Comparison of ENCODE assay signal across 8 mouse cellular contexts in genomic region chr5:71701273-71701614, GRCm38 (mm10). TPM values are rescaled to one million over a fixed set of nuclear protein-coding genes. Genes with fewer than 3 reads are reported as not detected.
DNase-seq lines count a peak whose midpoint lies in the region; ATAC-seq and TF ChIP-seq lines count a peak whose summit lies in the region.
"Had no signal": no experiment of that assay in that cellular context is flagged by ENCODE, and none has a peak within 500 bp of the region (broad histone marks: within the 10 kb centered on the region; RNA-seq: fewer than 3 reads in every experiment).

No protein-coding gene starts in this region.

- H3K4me3 ChIP-seq in lung, postnatal 0 days (ENCODE audit: low read depth, low read length), result peak overlapping the region; percentile 33
- H3K4me3 ChIP-seq in forebrain, embryonic 14.5 days (ENCODE audit: low read depth, low read length), result peak overlapping the region; percentile 46
- peak overlapping the region; percentile 45 for H3K4me3 ChIP-seq in limb, embryonic 14.5 days (replicated peaks; ENCODE audit: low read length)
- peak overlapping the region; percentile 54 for H3K4me3 ChIP-seq in stomach, embryonic 16.5 days (replicated peaks; ENCODE audit: low read length)

- TF ChIP-seq CTCF in lung, postnatal 0 days (IDR thresholded peaks at IDR 0.05), result no peak

- no peak overlapping the region for H3K9ac ChIP-seq in lung, postnatal 0 days (replicated peaks; ENCODE audit: low read depth)
- H3K9ac ChIP-seq in forebrain, embryonic 14.5 days (ENCODE audit: low read length), result peak overlapping the region; percentile 61; the same call in 1 of the 2 replicates
- peak overlapping the region; percentile 44 for H3K9ac ChIP-seq in limb, embryonic 14.5 days (ENCODE audit: low read depth, low read length, severe bottlenecking)
- peak overlapping the region; percentile 70 for H3K9ac ChIP-seq in stomach, embryonic 16.5 days (ENCODE audit: low read length)

- TF ChIP-seq POLR2A in limb, embryonic 14.5 days (IDR thresholded peaks at IDR 0.05; ENCODE audit: borderline replicate concordance, extremely low read depth, insufficient read depth, insufficient read length), result no peak

- no peak overlapping the region for H3K27ac ChIP-seq in lung, postnatal 0 days (ENCODE audit: low read length)
- H3K27ac ChIP-seq in forebrain, embryonic 14.5 days (ENCODE audit: low read depth, low read length), result no peak overlapping the region
- no peak overlapping the region for H3K27ac ChIP-seq in limb, embryonic 14.5 days (replicated peaks; ENCODE audit: low read depth, low read length)
- H3K27ac ChIP-seq in stomach, embryonic 16.5 days (ENCODE audit: low read length), result no peak overlapping the region

- no peak for TF ChIP-seq EP300 in lung, postnatal 0 days (IDR thresholded peaks at IDR 0.05)

- H3K36me3 ChIP-seq in lung, postnatal 0 days (ENCODE audit: insufficient read depth, low read length), result no peaks in the 10 kb centered on the region
- no peaks in the 10 kb centered on the region for H3K36me3 ChIP-seq in forebrain, embryonic 14.5 days (ENCODE audit: control insufficient read depth, insufficient read depth, low read length)
- H3K36me3 ChIP-seq in limb, embryonic 14.5 days (ENCODE audit: control insufficient read depth, insufficient read depth, low read length), result no peaks in the 10 kb centered on the region
- no peaks in the 10 kb centered on the region for H3K36me3 ChIP-seq in stomach, embryonic 16.5 days (ENCODE audit: control insufficient read depth, insufficient read depth, low read length)

- no peaks in the 10 kb centered on the region for H3K4me1 ChIP-seq in lung, postnatal 0 days (ENCODE audit: insufficient read depth, low read depth, low read length)
- H3K4me1 ChIP-seq in forebrain, embryonic 14.5 days (ENCODE audit: control insufficient read depth, insufficient read depth, low read length), result peaks cover 3% of the 10 kb centered on the region; the same call in 1 of the 2 replicates
- peaks cover 9% of the 10 kb centered on the region; the same call in 1 of the 2 replicates for H3K4me1 ChIP-seq in limb, embryonic 14.5 days (ENCODE audit: control insufficient read depth, insufficient read depth, low read length)
- H3K4me1 ChIP-seq in stomach, embryonic 16.5 days (ENCODE audit: control insufficient read depth, insufficient read depth, low read length), result no peaks in the 10 kb centered on the region

- peak; percentile 47 for ATAC-seq in lung, postnatal 0 days
- no peak; the same call in 1 of the 2 replicates for ATAC-seq in forebrain, embryonic 14.5 days
- peak; percentile 36 for ATAC-seq in limb, embryonic 14.5 days (ENCODE audit: low FRiP score, low read depth)
- peak; percentile 65; the same call in 1 of the 2 replicates for ATAC-seq in stomach, embryonic 16.5 days (ENCODE audit: insufficient read depth, low FRiP score)
- ATAC-seq in monocyte, adult 5-6 weeks (replicated peaks; ENCODE audit: insufficient number of reproducible peaks, low FRiP score, low TSS enrichment, poor library complexity, severe bottlenecking), result no peak

- WGBS in lung, postnatal 0 days, result 0% methylated on average over 6 of the region's 6 CpGs
- 2% methylated on average over 6 of the region's 6 CpGs for WGBS in forebrain, embryonic 14.5 days
- WGBS in limb, embryonic 14.5 days, result 3% methylated on average over 6 of the region's 6 CpGs
- 2% methylated on average over 6 of the region's 6 CpGs for WGBS in stomach, embryonic 16.5 days

- H3K9me3 ChIP-seq in lung, postnatal 0 days (ENCODE audit: low read length), result no peaks in the 10 kb centered on the region
- H3K9me3 ChIP-seq in forebrain, embryonic 14.5 days (replicated peaks; ENCODE audit: control insufficient read depth, low read length), result no peaks in the 10 kb centered on the region
- H3K9me3 ChIP-seq in limb, embryonic 14.5 days (ENCODE audit: control insufficient read depth, low read length), result no peaks in the 10 kb centered on the region
- no peaks in the 10 kb centered on the region for H3K9me3 ChIP-seq in stomach, embryonic 16.5 days (replicated peaks; ENCODE audit: control insufficient read depth, low read length)

- peak; percentile 7 for DNase-seq in lung, postnatal 0 days (ENCODE audit: low spot score)
- DNase-seq in lung, postnatal 10 days, result no peak
- no peak for DNase-seq in forebrain, embryonic 14.5 days (ENCODE audit: low spot score)
- DNase-seq in limb, embryonic 14.5 days (ENCODE audit: low spot score), result peak; percentile 4
- no peak for DNase-seq in adrenal gland, postnatal 36 days

- peak overlapping the region; percentile 64 for H3K4me2 ChIP-seq in lung, postnatal 0 days (replicated peaks; ENCODE audit: low read depth, low read length)
- peak overlapping the region; percentile 94 for H3K4me2 ChIP-seq in forebrain, embryonic 14.5 days (ENCODE audit: low read length)
- H3K4me2 ChIP-seq in limb, embryonic 14.5 days (replicated peaks; ENCODE audit: low read depth, low read length, severe bottlenecking), result peak overlapping the region; percentile 79
- H3K4me2 ChIP-seq in stomach, embryonic 16.5 days (ENCODE audit: low read depth, low read length), result peak overlapping the region; percentile 83

- no peaks in the 10 kb centered on the region; the same call in 1 of the 2 replicates for H3K27me3 ChIP-seq in lung, postnatal 0 days (replicated peaks; ENCODE audit: insufficient read depth, low read length)
- H3K27me3 ChIP-seq in forebrain, embryonic 14.5 days (replicated peaks; ENCODE audit: control insufficient read depth, insufficient read depth, low read length), result no peaks in the 10 kb centered on the region
- H3K27me3 ChIP-seq in limb, embryonic 14.5 days (ENCODE audit: control insufficient read depth, insufficient read depth, low read length), result peaks cover 23% of the 10 kb centered on the region
- no peaks in the 10 kb centered on the region; the same call in none of the 2 replicates for H3K27me3 ChIP-seq in stomach, embryonic 16.5 days (ENCODE audit: control insufficient read depth, insufficient read depth, low read length)

RNA-seq across cellular contexts. Expression of gene Gabra4, which starts 43.1 kb away (rescaled TPM):
- 0.90 and 1.2 TPM in 2 replicates for polyA plus RNA-seq in lung, postnatal 0 days (2015; fragmentation: Nextera tagmentation; extraction: Ambion mirVana)
- 13.2 and 17.4 TPM in 2 replicates for polyA plus RNA-seq in forebrain, embryonic 14.5 days (2014; fragmentation: Nextera tagmentation; extraction: Ambion mirVana)
- polyA plus RNA-seq in limb, embryonic 14.5 days (2012; rRNA removed), result 2.2 and 2.4 TPM in 2 replicates
- 6.0 and 9.4 TPM in 2 replicates for polyA plus RNA-seq in limb, embryonic 14.5 days (2014; fragmentation: Nextera tagmentation; extraction: Ambion mirVana)
- polyA plus RNA-seq in stomach, embryonic 16.5 days (2015; fragmentation: Nextera tagmentation; extraction: Ambion mirVana), result 5.7 and 7.3 TPM in 2 replicates
- under 1 TPM; 0.10 to 0.13 TPM for total RNA-seq in adrenal gland, postnatal 36 days (2021)
- total RNA-seq in monocyte, adult 5-6 weeks (2017), result not detected in 3 replicates
- total RNA-seq: gastrocnemius, adult 18-20 months had no signal

RNA-seq across cellular contexts. Expression of gene Gabrb1, which starts 43.3 kb away (rescaled TPM):
- polyA plus RNA-seq in lung, postnatal 0 days (2015; fragmentation: Nextera tagmentation; extraction: Ambion mirVana), result 0.60 and 1.2 TPM in 2 replicates
- 8.5 and 17.5 TPM in 2 replicates for polyA plus RNA-seq in forebrain, embryonic 14.5 days (2014; fragmentation: Nextera tagmentation; extraction: Ambion mirVana)
- polyA plus RNA-seq in limb, embryonic 14.5 days (2012; rRNA removed), result 0.26 and 0.31 TPM in 2 replicates
- 1.5 TPM in 2 replicates for polyA plus RNA-seq in limb, embryonic 14.5 days (2014; fragmentation: Nextera tagmentation; extraction: Ambion mirVana)
- polyA plus RNA-seq in stomach, embryonic 16.5 days (2015; fragmentation: Nextera tagmentation; extraction: Ambion mirVana), result 0.92 TPM in 2 replicates
- under 1 TPM; 0.26 to 0.56 TPM for total RNA-seq in adrenal gland, postnatal 36 days (2021)
- total RNA-seq in monocyte, adult 5-6 weeks (2017), result not detected in 3 replicates

Comparison
In these comparisons a context has a peak if more than half of its experiments do, and no peak if none do; other contexts are left out.
1. DNase-seq: peak in lung, postnatal 0 days (single experiment) and limb, embryonic 14.5 days (single experiment); none in lung, postnatal 10 days (single experiment), forebrain, embryonic 14.5 days (single experiment) and adrenal gland, postnatal 36 days (0 of 2).
2. ATAC-seq: peak in lung, postnatal 0 days (single experiment), limb, embryonic 14.5 days (single experiment) and stomach, embryonic 16.5 days (single experiment); none in forebrain, embryonic 14.5 days (single experiment) and monocyte, adult 5-6 weeks (single experiment).
3. Peak in every context shown above with its lines, with median percentiles within 50 percentile points of each other: H3K4me2 ChIP-seq and H3K4me3 ChIP-seq.